Mouse (Mus musculus) hindbrain, embryonic 12.5 days (tissue): ENCODE results near the gene Gm32717. TPM values are rescaled to one million over a fixed set of nuclear protein-coding genes. Genes with fewer than 3 reads are reported as not detected.
"Not testable (repeated sequence)": the region's sequence is repeated elsewhere in the genome, so short reads cannot be mapped to it uniquely, and the experiment has no call there.

Experiments used
- ATAC-seq: fragments of 200-750 bp; cut with Nextera tagmentation; 2 replicates; pipeline ENCODE4 v1.8.0; 2017; ENCODE audit warnings: moderate TSS enrichment; ENCODE audit not compliant: low FRiP score
- H3K27ac ChIP-seq: fragments of 300-500 bp; sonication (generic); 2 replicates; pipeline ENCODE4 v1.5.1; 2016; ENCODE audit warnings: mild to moderate bottlenecking
- H3K27me3 ChIP-seq: fragments of 300-500 bp; sonication (generic); 2 replicates; pipeline ENCODE4 v1.6.1; 2016; ENCODE audit warnings: mild to moderate bottlenecking
- H3K36me3 ChIP-seq: fragments of 300-500 bp; sonication (generic); 2 replicates; pipeline ENCODE4 v1.6.1; 2016; ENCODE audit warnings: mild to moderate bottlenecking
- H3K4me1 ChIP-seq: fragments of 300-500 bp; sonication (generic); 2 replicates; pipeline ENCODE4 v1.6.1; 2016
- H3K4me2 ChIP-seq: fragments of 300-500 bp; sonication (generic); replicated peaks from 2 replicates; pipeline ENCODE4 v1.6.1; 2016; ENCODE audit warnings: mild to moderate bottlenecking
- H3K4me3 ChIP-seq: fragments of 300-500 bp; sonication (generic); 2 replicates; pipeline ENCODE4 v1.5.1; 2016; ENCODE audit warnings: mild to moderate bottlenecking
- H3K9ac ChIP-seq: fragments of 300-500 bp; sonication (generic); 2 replicates; pipeline ENCODE4 v1.6.1; 2016; ENCODE audit warnings: mild to moderate bottlenecking, moderate library complexity
- H3K9me3 ChIP-seq: fragments of 300-500 bp; sonication (generic); replicated peaks from 2 replicates; pipeline ENCODE4 v1.6.1; 2016; ENCODE audit warnings: mild to moderate bottlenecking
- WGBS: fragments of 180-500 bp; shearing (Covaris S2); methylation state at CpG from one replicate; pipeline ENCODE4 v1.1.7; 2016; 5-methylcytosine and 5-hydroxymethylcytosine counted together
- polyA plus RNA-seq: library from polyadenylated mRNA; unstranded; fragments of >200 nt; fragmentation: Nextera tagmentation; extraction: Ambion mirVana; gene quantifications from 2 replicates; pipeline ENCODE4 v1.2.1, GENCODE M21; 2016

Gene Gm32717
- polyA plus RNA-seq, 1 experiment from 2014 or later = 0.10 TPM

DNA sequence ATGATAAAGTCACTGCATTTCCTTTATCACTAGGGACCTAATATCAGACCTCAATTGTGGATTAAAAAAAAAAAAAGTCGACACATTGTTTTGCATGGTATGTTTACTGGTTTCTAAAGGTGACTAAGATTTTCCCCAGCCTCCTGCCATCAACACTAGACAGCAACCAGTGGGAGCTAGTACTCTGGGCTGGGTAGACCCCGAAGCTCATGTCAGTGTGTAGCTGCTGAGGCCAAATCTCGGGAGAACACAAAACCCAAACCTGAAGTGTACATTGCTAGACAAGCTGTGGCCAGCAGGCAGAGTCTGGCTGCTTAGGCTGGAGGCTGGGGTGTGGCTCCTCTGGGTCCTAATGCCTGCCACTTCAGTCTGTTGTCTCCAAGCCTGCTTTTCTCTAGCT lies 45.4 kb downstream of the Gm32717 start:
- 31% methylated on average over 3 of the region's 3 CpGs for WGBS
- not testable (repeated sequence) for H3K27ac ChIP-seq, H3K36me3 ChIP-seq, H3K4me2 ChIP-seq, H3K9ac ChIP-seq, H3K9me3 ChIP-seq, H3K4me1 ChIP-seq, ATAC-seq, H3K4me3 ChIP-seq, H3K27me3 ChIP-seq

Other genes with a start within 250 kb of the Gm32717 start
- gene Mdm1, start 99.0 kb downstream of the Gm32717 start, polyA plus RNA-seq = 49.8 and 50.7 TPM in 2 replicates
- not detected in 2 replicates for gene Il22, start 35.8 kb downstream of the Gm32717 start, polyA plus RNA-seq
- 0.10 and 0.21 TPM in 2 replicates for gene Gm32802, start 17.9 kb upstream of the Gm32717 start, polyA plus RNA-seq
- gene Iltifb, start 54.3 kb upstream of the Gm32717 start, polyA plus RNA-seq = not detected in 2 replicates
- not detected in 2 replicates for gene Gm9040, start 86.2 kb upstream of the Gm32717 start, polyA plus RNA-seq
- not detected in 2 replicates for gene Gm9044, start 91.6 kb upstream of the Gm32717 start, polyA plus RNA-seq
- gene Gm9045, start 97.1 kb upstream of the Gm32717 start, polyA plus RNA-seq = 0.16 TPM in 1 of 2 replicates, not detected in the other
- not detected in 2 replicates for gene Gm9046, start 102.5 kb upstream of the Gm32717 start, polyA plus RNA-seq
- not detected in 2 replicates for gene Gm9048, start 107.9 kb upstream of the Gm32717 start, polyA plus RNA-seq
- 0.16 TPM in 1 of 2 replicates, not detected in the other for gene Gm9049, start 113.3 kb upstream of the Gm32717 start, polyA plus RNA-seq
- gene Ifng, start 200.3 kb upstream of the Gm32717 start, polyA plus RNA-seq = not detected in 2 replicates